Mouse (Mus musculus) brain, embryonic 14.5 days (tissue): ENCODE data around the gene Pgpep1.
A peak's percentile ranks its signal among the peaks of the same experiment; 100 is the strongest.

ENCODE experiments used
- CTCF ChIP-seq: fragments of 200-500 bp; IDR thresholded peaks from 2 replicates; pipeline ENCODE4 v1.5.1; 2012; ENCODE audit warnings: inconsistent platforms, mild to moderate bottlenecking, moderate library complexity, borderline replicate concordance; ENCODE audit not compliant: insufficient read depth, insufficient read length; ENCODE audit errors: extremely low read depth
- POLR2A ChIP-seq: fragments of 200-500 bp; IDR thresholded peaks from 2 replicates; pipeline ENCODE4 v1.6.1; 2012; ENCODE audit warnings: mild to moderate bottlenecking, inconsistent platforms, borderline replicate concordance; ENCODE audit not compliant: poor library complexity, insufficient read depth, insufficient read length, severe bottlenecking; ENCODE audit errors: extremely low read depth

GRCm38 (mm10) chr8:70700555-70700922 lies 40.4 kb upstream of the Pgpep1 start:
- peak; percentile 67 for TF ChIP-seq CTCF
- peak; percentile 24; the same call in 1 of the 2 replicates for TF ChIP-seq POLR2A
